Mouse (Mus musculus): ENCODE results near the gene Atf6b. TPM values are rescaled to one million over a fixed set of nuclear protein-coding genes. Genes with fewer than 3 reads are reported as not detected.

Atf6b gene
- polyA plus RNA-seq, 1 experiment from 2014 or later: 39.6 TPM

GRCm38 (mm10) chr17:34627943-34628643 is 18.9 kb upstream of the Atf6b start, which contains the start of gene Ppt2:
TSS of gene Ppt2 (minus strand) at chr17:34628510.
- H3K4me2 ChIP-seq: peak within 1 kb of the TSS; percentile 97
- H3K27me3 ChIP-seq: peaks cover 42% of the 10 kb centered on the region
- ATAC-seq (replicated peaks; ENCODE audit: insufficient number of reproducible peaks, insufficient read depth, low FRiP score, low read depth): no peak
- H3K9ac ChIP-seq: peak within 1 kb of the TSS; percentile 70
- H3K36me3 ChIP-seq: peaks cover 15% of the 10 kb centered on the region
- H3K4me1 ChIP-seq (replicated peaks): peaks cover 53% of the 10 kb centered on the region
- no peaks in the 10 kb centered on the region for H3K9me3 ChIP-seq (replicated peaks)
- H3K27ac ChIP-seq: peak within 1 kb of the TSS; percentile 94
- WGBS: 3% methylated on average over 29 of the region's 29 CpGs
- H3K4me3 ChIP-seq: peak within 1 kb of the TSS; percentile 85

DNA sequence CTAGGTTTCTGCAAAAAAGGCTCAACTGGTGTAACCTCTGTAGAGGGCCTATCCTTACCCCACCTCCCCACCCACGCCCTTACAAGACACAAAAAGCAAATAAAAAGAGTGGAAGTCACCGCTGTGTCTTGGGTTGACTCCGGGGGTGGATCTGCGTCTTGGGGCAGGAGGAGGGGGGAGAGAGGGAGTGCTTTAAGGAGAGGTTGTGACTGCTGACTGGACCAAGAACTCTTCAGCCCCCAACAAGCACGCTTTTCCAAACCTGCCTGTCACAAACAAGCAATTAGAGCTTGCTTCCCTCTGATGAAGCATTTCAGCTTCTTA is 18.3 kb upstream of the Atf6b start:
- peak overlapping the region; percentile 97 for H3K4me2 ChIP-seq
- H3K27ac ChIP-seq: peak overlapping the region; percentile 94; the same call in 1 of the 2 replicates
- H3K27me3 ChIP-seq: peaks cover 47% of the 10 kb centered on the region
- H3K36me3 ChIP-seq: peaks cover 10% of the 10 kb centered on the region
- ATAC-seq (replicated peaks; ENCODE audit: insufficient number of reproducible peaks, insufficient read depth, low FRiP score, low read depth): no peak
- H3K4me3 ChIP-seq: peak overlapping the region; percentile 85
- H3K4me1 ChIP-seq (replicated peaks): peaks cover 53% of the 10 kb centered on the region
- H3K9ac ChIP-seq: peak overlapping the region; percentile 70
- WGBS: 50% methylated on average over 5 of the region's 5 CpGs
- no peaks in the 10 kb centered on the region for H3K9me3 ChIP-seq (replicated peaks)

- 5% methylated on average over 16 of the region's 16 CpGs for WGBS
- H3K36me3 ChIP-seq: peaks cover 6% of the 10 kb centered on the region; the same call in 1 of the 2 replicates
- H3K4me3 ChIP-seq: peak within 1 kb of the TSS; percentile 85
- peak within 1 kb of the TSS; percentile 94 for H3K27ac ChIP-seq
- peak within 1 kb of the TSS; percentile 70 for H3K9ac ChIP-seq
- peaks cover 54% of the 10 kb centered on the region for H3K27me3 ChIP-seq
- H3K4me1 ChIP-seq (replicated peaks): peaks cover 53% of the 10 kb centered on the region
- H3K4me2 ChIP-seq: peak within 1 kb of the TSS; percentile 97
- H3K9me3 ChIP-seq (replicated peaks): no peaks in the 10 kb centered on the region
- no peak for ATAC-seq (replicated peaks; ENCODE audit: insufficient number of reproducible peaks, insufficient read depth, low FRiP score, low read depth)
Observed at GRCm38 (mm10) chr17:34629221-34629751, 17.7 kb upstream of the Atf6b start, which contains the start of gene Prrt1. TSS of gene Prrt1 (plus strand) at chr17:34629533.

GRCm38 (mm10) chr17:34629796-34630603 is 16.9 kb upstream of the Atf6b start:
- ATAC-seq (replicated peaks; ENCODE audit: insufficient number of reproducible peaks, insufficient read depth, low FRiP score, low read depth): no peak

DNA sequence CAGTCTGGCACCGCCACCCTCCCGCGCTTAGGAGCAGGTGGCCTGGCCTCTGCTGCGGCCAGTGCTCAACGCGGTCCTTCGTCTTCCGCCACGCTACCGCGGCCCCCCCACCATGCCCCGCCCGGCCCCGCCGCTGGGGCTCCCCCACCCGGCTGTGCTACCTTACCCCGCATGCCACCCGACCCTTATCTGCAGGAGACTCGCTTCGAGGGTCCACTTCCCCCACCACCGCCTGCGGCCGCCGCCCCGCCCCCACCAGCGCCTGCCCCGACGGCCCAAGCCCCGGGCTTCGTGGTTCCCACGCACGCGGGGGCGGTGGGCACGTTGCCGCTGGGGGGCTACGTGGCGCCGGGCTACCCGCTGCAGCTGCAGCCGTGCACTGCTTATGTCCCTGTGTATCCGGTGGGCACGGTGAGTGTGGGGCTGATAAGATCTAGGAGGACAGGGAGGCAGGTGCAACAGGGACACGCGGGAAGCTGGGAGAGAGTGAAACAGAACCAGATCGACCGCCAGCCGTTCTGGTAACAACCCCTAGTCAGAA is 16.1 kb upstream of the Atf6b start:
- no peak for ATAC-seq (replicated peaks; ENCODE audit: insufficient number of reproducible peaks, insufficient read depth, low FRiP score, low read depth)
- H3K4me2 ChIP-seq: peak overlapping the region; percentile 97
- no peak overlapping the region for H3K9ac ChIP-seq
- peaks cover 61% of the 10 kb centered on the region for H3K27me3 ChIP-seq
- peaks cover 53% of the 10 kb centered on the region for H3K4me1 ChIP-seq (replicated peaks)
- H3K36me3 ChIP-seq: no peaks in the 10 kb centered on the region
- H3K27ac ChIP-seq: peak overlapping the region; percentile 13; the same call in 1 of the 2 replicates
- no peaks in the 10 kb centered on the region for H3K9me3 ChIP-seq (replicated peaks)
- peak overlapping the region; percentile 44 for H3K4me3 ChIP-seq
- 2% methylated on average over 48 of the region's 48 CpGs for WGBS

More at GRCm38 (mm10) chr17:34629796-34630603, 16.9 kb upstream of the Atf6b start:
- H3K9me3 ChIP-seq (replicated peaks): no peaks in the 10 kb centered on the region
- H3K4me2 ChIP-seq: peak overlapping the region; percentile 97
- peaks cover 6% of the 10 kb centered on the region; the same call in 1 of the 2 replicates for H3K36me3 ChIP-seq
- 26% methylated on average over 12 of the region's 12 CpGs for WGBS
- H3K9ac ChIP-seq: no peak overlapping the region
- peaks cover 56% of the 10 kb centered on the region for H3K27me3 ChIP-seq
- peaks cover 53% of the 10 kb centered on the region for H3K4me1 ChIP-seq (replicated peaks)
- H3K4me3 ChIP-seq: peak overlapping the region; percentile 85
- no peak overlapping the region; the same call in 1 of the 2 replicates for H3K27ac ChIP-seq

GRCm38 (mm10) chr17:34631647-34632046 is 15.3 kb upstream of the Atf6b start:
- H3K4me1 ChIP-seq (replicated peaks): peaks cover 45% of the 10 kb centered on the region
- H3K4me3 ChIP-seq: peak overlapping the region; percentile 44
- H3K9ac ChIP-seq: 0 out of 2 replicates have a peak overlapping the region, but pooled peaks have one; percentile 32
- H3K27ac ChIP-seq: no peak overlapping the region; the same call in 1 of the 2 replicates
- 9% methylated on average over 12 of the region's 12 CpGs for WGBS
- H3K9me3 ChIP-seq (replicated peaks): no peaks in the 10 kb centered on the region
- no peaks in the 10 kb centered on the region for H3K36me3 ChIP-seq
- H3K27me3 ChIP-seq: peaks cover 66% of the 10 kb centered on the region
- peak overlapping the region; percentile 97 for H3K4me2 ChIP-seq
- no peak for ATAC-seq (replicated peaks; ENCODE audit: insufficient number of reproducible peaks, insufficient read depth, low FRiP score, low read depth)

GRCm38 (mm10) chr17:34632261-34632691 is 14.7 kb upstream of the Atf6b start:
- peaks cover 70% of the 10 kb centered on the region for H3K27me3 ChIP-seq
- peak overlapping the region; percentile 97 for H3K4me2 ChIP-seq
- ATAC-seq (replicated peaks; ENCODE audit: insufficient number of reproducible peaks, insufficient read depth, low FRiP score, low read depth): peak; percentile 31; the same call in 1 of the 2 replicates
- H3K4me1 ChIP-seq (replicated peaks): peaks cover 43% of the 10 kb centered on the region
- peak overlapping the region; percentile 21; the same call in 1 of the 2 replicates for H3K27ac ChIP-seq
- under 1% methylated on average over 26 of the region's 26 CpGs for WGBS
- H3K36me3 ChIP-seq: no peaks in the 10 kb centered on the region
- H3K9ac ChIP-seq: 0 out of 2 replicates have a peak overlapping the region, but pooled peaks have one; percentile 32
- peak overlapping the region; percentile 44 for H3K4me3 ChIP-seq
- H3K9me3 ChIP-seq (replicated peaks): no peaks in the 10 kb centered on the region

DNA sequence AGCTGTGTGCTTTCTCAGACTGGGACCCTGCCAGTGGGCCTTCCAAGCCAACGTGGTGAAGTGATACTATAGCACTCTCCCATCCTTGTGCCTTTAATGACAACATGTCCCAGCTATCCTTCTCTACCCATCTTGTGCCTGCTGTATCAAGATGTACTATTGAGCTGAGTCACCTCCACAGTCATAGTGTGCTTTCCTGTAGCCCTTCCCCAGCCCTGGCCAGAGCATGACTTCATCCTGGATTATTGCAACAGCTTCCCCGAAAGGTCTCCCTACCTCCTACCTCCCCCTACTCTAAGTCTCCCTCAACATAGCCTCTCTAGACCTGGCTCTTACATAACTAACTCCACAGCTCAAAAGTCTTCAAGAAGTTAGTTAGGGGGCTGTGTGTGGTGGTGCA is 11.3 kb upstream of the Atf6b start:
- ATAC-seq (replicated peaks; ENCODE audit: insufficient number of reproducible peaks, insufficient read depth, low FRiP score, low read depth): no peak
- Histone ChIP-seq H3K4me3 (no peak overlapping the region), H3K27me3 (peaks cover 52% of the 10 kb centered on the region), H3K9me3 (replicated peaks) (no peaks in the 10 kb centered on the region), H3K4me2 (no peak overlapping the region), H3K36me3 (no peaks in the 10 kb centered on the region), H3K27ac (no peak overlapping the region), H3K4me1 (replicated peaks) (peaks cover 22% of the 10 kb centered on the region), H3K9ac (no peak overlapping the region)
- WGBS: 71% methylated on average over 2 of the region's 2 CpGs

DNA sequence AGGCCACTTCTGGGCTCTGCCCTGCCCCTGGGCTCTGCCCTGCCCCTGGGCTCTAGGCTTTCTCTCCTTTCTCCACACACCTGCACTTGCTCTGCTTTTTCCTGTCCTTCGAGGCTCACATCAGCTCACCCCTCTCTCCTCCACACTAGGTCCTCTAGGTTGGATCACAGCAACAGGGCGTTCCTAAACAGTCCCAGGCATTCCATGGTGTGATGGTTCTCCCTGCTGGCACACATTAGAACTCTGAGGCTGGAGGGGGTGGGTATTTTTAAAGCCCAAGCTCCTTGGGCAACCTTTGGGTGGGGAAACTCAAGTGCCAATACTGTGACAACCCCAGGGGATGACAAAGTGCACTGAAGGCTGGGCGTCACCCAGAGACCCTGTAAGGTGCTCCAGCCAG is 9.5 kb upstream of the Atf6b start:
- peaks cover 14% of the 10 kb centered on the region for H3K4me1 ChIP-seq (replicated peaks)

DNA sequence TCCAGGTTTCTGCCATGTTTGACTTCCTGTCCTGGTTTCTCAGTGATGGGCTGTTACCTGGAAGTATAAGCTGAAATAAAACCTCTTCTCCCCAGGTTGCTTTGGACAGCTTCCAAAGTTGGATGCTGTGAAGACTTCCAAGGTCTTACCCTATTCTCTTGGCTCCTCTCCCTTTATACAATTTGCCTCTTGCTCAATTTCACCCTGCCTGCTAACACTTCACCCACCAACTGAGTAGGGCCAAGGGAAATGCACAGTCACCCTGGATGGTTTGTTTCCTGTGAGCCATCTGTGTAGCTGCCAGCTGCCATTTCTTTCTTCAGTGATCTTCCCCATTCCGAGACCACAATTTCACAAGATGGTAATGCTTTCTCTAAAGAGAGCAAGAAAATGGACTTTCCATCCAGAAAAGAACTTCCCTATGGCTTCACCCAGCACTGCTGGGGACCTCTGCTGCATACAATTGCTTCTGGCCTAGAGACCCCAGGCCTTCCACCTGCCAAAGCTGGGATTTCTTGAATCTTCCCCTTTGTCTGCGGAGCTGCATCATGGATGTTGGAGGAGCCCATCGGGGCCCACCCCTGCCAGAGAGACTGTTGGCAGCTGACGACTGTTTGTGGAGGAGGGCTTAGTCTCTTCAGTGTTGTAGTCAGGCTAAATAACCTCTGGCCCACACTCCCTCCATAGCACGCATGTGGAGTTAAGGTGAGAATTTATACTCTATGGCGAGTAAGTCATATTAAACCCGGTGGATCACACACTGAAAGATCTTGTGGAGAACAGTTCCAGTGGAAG is 7.3 kb upstream of the Atf6b start:
- ATAC-seq (replicated peaks; ENCODE audit: insufficient number of reproducible peaks, insufficient read depth, low FRiP score, low read depth): no peak
- H3K36me3 ChIP-seq: no peaks in the 10 kb centered on the region
- no peaks in the 10 kb centered on the region for H3K9me3 ChIP-seq (replicated peaks)
- no peak overlapping the region for H3K9ac ChIP-seq
- WGBS: 72% methylated on average over 7 of the region's 7 CpGs
- no peak overlapping the region for H3K4me3 ChIP-seq
- H3K4me2 ChIP-seq: no peak overlapping the region
- H3K4me1 ChIP-seq (replicated peaks): peaks cover 12% of the 10 kb centered on the region
- 0 out of 2 replicates have a peak overlapping the region, but pooled peaks have one; percentile 82 for H3K27ac ChIP-seq
- 0 out of 2 replicates have a peak, but pooled peaks cover 13% of the 10 kb centered on the region for H3K27me3 ChIP-seq

More for the DNA sequence above, 9.5 kb upstream of the Atf6b start:
- ATAC-seq (replicated peaks; ENCODE audit: insufficient number of reproducible peaks, insufficient read depth, low FRiP score, low read depth): no peak
- 63% methylated on average over 3 of the region's 3 CpGs for WGBS
- Histone ChIP-seq H3K27me3 (peaks cover 34% of the 10 kb centered on the region), H3K36me3 (no peaks in the 10 kb centered on the region), H3K27ac (no peak overlapping the region), H3K4me2 (no peak overlapping the region), H3K9ac (no peak overlapping the region), H3K9me3 (replicated peaks) (no peaks in the 10 kb centered on the region), H3K4me3 (no peak overlapping the region)
